Mouse (Mus musculus) lung, postnatal 0 days (tissue): ENCODE results near the gene Thap11. TPM values are rescaled to one million over a fixed set of nuclear protein-coding genes. Genes with fewer than 3 reads are reported as not detected.

ENCODE experiments used
- ATAC-seq: fragments of 200-750 bp; cut with Nextera tagmentation; 2 replicates; pipeline ENCODE4 v1.8.0; 2017; ENCODE audit warnings: moderate library complexity
- DNase-seq: peaks from one replicate; pipeline ENCODE4 v3.0.0-alpha.2; 2016; ENCODE audit warnings: low spot score
- H3K27ac ChIP-seq: fragments of 300-500 bp; sonication (generic); 2 replicates; pipeline ENCODE4 v1.5.1; 2014; ENCODE audit warnings: antibody characterized with exemption, mild to moderate bottlenecking, low read length, mixed read lengths
- H3K27me3 ChIP-seq: fragments of 300-500 bp; sonication (generic); replicated peaks from 2 replicates; pipeline ENCODE4 v1.6.1; 2014; ENCODE audit warnings: low read length, mixed read lengths; ENCODE audit not compliant: insufficient read depth
- H3K36me3 ChIP-seq: fragments of 300-500 bp; sonication (generic); 2 replicates; pipeline ENCODE4 v1.6.1; 2014; ENCODE audit warnings: low read length, mixed read lengths; ENCODE audit not compliant: insufficient read depth
- H3K4me1 ChIP-seq: fragments of 300-500 bp; sonication (generic); 2 replicates; pipeline ENCODE4 v1.6.1; 2014; ENCODE audit warnings: antibody characterized with exemption, low read depth, low read length, mixed read lengths; ENCODE audit not compliant: insufficient read depth
- H3K4me2 ChIP-seq: fragments of 300-500 bp; sonication (generic); replicated peaks from 2 replicates; pipeline ENCODE4 v1.6.1; 2014; ENCODE audit warnings: low read depth, mild to moderate bottlenecking, low read length, moderate library complexity, mixed read lengths
- H3K4me3 ChIP-seq: fragments of 300-500 bp; sonication (generic); 2 replicates; pipeline ENCODE4 v1.5.1; 2014; ENCODE audit warnings: low read depth, low read length
- H3K9ac ChIP-seq: fragments of 300-500 bp; sonication (generic); replicated peaks from 2 replicates; pipeline ENCODE4 v1.6.1; 2014; ENCODE audit warnings: low read depth, mild to moderate bottlenecking
- H3K9me3 ChIP-seq: fragments of 300-500 bp; sonication (generic); 2 replicates; pipeline ENCODE4 v1.6.1; 2016; ENCODE audit warnings: low read length, mixed read lengths
- CTCF ChIP-seq: IDR thresholded peaks from 2 replicates; pipeline ENCODE4 v1.5.1; 2016; ENCODE audit warnings: antibody characterized with exemption, mild to moderate bottlenecking
- EP300 ChIP-seq: IDR thresholded peaks from 2 replicates; pipeline ENCODE4 v1.6.1; 2016; ENCODE audit warnings: antibody characterized with exemption, mild to moderate bottlenecking, control low read depth
- WGBS: fragments of 180-500 bp; shearing (Covaris S2); extraction: QIAGEN DNeasy Blood & Tissue Kit; methylation state at CpG from one replicate; pipeline ENCODE4 v1.1.7; 2014; 5-methylcytosine and 5-hydroxymethylcytosine counted together
- polyA plus RNA-seq: library from polyadenylated mRNA; unstranded; fragments of >200 nt; fragmentation: Nextera tagmentation; extraction: Ambion mirVana; gene quantifications from 2 replicates; pipeline ENCODE4 v1.2.1, GENCODE M21; 2015

The Thap11 gene
- polyA plus RNA-seq, 1 experiment from 2014 or later = 50.1 TPM

- peak overlapping the region; percentile 83 for H3K4me3 ChIP-seq
- no peaks in the 10 kb centered on the region for H3K9me3 ChIP-seq
- no peak for DNase-seq
- no peak overlapping the region for H3K9ac ChIP-seq
- H3K27ac ChIP-seq = no peak overlapping the region
- WGBS = 27% methylated on average over 8 of the region's 8 CpGs
- H3K27me3 ChIP-seq = no peaks in the 10 kb centered on the region
- no peaks in the 10 kb centered on the region for H3K36me3 ChIP-seq
- H3K4me1 ChIP-seq = peaks cover 21% of the 10 kb centered on the region
- peak overlapping the region; percentile 96 for H3K4me2 ChIP-seq
- ATAC-seq = no peak
- TF ChIP-seq CTCF (no peak), EP300 (no peak)
Observed at GRCm38 (mm10) chr8:105854303-105854702, 629 bp upstream of the Thap11 start.

DNA sequence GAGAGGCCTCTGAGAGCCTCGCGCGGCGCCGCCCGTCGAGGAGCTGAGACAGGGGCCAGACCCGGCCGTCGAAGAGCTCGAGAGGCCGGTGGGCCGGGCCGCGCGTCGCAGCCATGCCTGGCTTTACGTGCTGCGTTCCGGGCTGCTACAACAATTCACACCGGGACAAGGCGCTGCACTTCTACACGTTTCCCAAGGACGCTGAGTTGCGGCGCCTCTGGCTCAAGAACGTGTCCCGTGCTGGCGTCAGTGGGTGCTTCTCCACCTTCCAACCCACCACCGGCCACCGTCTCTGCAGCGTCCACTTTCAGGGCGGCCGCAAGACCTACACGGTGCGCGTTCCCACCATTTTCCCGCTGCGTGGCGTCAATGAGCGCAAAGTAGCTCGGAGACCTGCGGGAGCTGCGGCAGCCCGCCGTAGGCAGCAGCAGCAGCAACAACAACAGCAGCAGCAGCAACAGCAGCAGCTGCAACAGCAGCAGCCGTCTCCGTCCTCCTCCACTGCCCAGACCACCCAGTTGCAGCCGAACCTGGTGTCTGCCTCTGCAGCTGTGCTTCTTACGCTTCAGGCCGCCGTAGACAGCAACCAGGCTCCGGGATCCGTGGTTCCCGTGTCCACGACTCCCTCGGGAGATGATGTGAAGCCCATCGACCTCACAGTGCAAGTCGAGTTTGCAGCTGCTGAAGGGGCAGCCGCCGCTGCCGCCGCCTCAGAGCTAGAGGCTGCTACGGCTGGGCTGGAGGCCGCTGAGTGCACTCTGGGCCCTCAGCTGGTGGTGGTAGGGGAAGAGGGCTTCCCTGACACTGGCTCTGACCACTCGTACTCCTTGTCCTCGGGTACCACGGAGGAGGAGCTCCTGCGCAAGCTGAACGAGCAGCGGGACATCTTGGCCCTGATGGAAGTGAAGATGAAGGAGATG is 576 bp downstream of the Thap11 start:
- DNase-seq (peak; percentile 51), ATAC-seq (peak; percentile 48)
- WGBS = 2% methylated on average over 70 of the region's 71 CpGs

DNA sequence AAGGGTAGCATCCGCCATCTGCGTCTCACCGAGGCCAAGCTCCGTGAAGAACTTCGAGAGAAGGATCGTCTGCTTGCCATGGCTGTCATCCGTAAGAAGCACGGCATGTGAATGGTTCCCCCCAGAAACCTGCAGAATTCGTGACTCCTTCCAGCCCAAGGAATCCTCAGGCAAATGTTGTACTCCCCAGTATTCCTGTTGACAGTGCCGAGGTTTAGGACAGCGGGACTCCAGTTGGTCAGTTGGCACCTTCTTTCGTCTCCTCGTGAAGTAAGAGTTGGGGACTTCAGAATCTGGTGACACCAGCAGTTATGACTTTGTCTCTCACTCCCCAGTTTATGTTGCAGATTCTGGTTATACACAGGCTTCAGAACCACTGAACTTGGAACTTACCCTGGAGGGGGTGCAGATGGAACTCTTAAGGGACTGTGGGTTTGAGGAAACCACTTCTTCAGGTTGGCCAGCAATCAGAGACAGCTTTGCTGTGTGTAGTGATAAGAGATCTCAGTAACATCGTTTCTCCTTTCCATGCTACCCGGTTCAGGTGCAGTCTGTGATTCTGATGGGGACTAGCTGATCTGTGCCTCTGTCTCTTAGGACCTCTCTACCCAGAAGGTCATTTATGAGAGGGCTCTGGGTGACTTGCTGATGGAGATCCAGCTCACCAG is 1.4 kb downstream of the Thap11 start:
- TF ChIP-seq CTCF (no peak), EP300 (no peak)
- Histone ChIP-seq H3K9me3 (no peaks in the 10 kb centered on the region), H3K36me3 (no peaks in the 10 kb centered on the region), H3K27me3 (no peaks in the 10 kb centered on the region), H3K27ac (peak overlapping the region; percentile 85), H3K9ac (peak overlapping the region; percentile 70), H3K4me3 (peak overlapping the region; percentile 83), H3K4me1 (peaks cover 25% of the 10 kb centered on the region), H3K4me2 (peak overlapping the region; percentile 96)
- DNase-seq = no peak
- ATAC-seq = no peak
- 6% methylated on average over 15 of the region's 15 CpGs for WGBS

More for the DNA sequence above, 576 bp downstream of the Thap11 start:
- TF ChIP-seq CTCF = 0 out of 2 replicates have a peak, but pooled peaks have one; percentile 22
- TF ChIP-seq EP300 = no peak
- Histone ChIP-seq H3K27me3 (no peaks in the 10 kb centered on the region), H3K9ac (peak overlapping the region; percentile 70), H3K4me1 (peaks cover 25% of the 10 kb centered on the region), H3K4me3 (peak overlapping the region; percentile 83), H3K36me3 (no peaks in the 10 kb centered on the region), H3K27ac (peak overlapping the region; percentile 85), H3K9me3 (no peaks in the 10 kb centered on the region), H3K4me2 (peak overlapping the region; percentile 96)

DNA sequence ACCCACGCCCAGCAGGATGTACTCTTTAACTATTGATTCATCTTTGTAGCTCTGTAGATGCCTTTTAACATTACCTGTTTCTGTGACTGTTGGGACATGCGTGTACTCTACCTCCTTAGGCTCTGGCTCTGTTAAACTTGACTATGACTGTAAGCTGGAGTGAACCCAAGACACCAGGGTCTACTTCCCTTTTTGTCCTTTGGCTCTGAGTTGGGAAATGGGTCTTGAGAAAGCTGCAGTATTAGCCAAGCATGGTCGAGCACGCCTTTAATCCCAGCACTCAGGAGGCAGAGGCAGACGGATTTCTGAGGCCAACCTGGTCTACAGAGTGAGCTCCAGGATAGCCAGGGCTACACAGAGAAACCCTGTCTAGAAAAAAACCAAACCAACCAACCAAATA is 3.6 kb downstream of the Thap11 start:
- peak; percentile 47 for DNase-seq
- Histone ChIP-seq H3K27me3 (no peaks in the 10 kb centered on the region), H3K27ac (no peak overlapping the region), H3K4me3 (no peak overlapping the region), H3K9ac (no peak overlapping the region), H3K9me3 (no peaks in the 10 kb centered on the region), H3K4me1 (peaks cover 30% of the 10 kb centered on the region), H3K36me3 (no peaks in the 10 kb centered on the region), H3K4me2 (no peak overlapping the region)
- TF ChIP-seq EP300 (no peak), CTCF (no peak)
- no peak for ATAC-seq
- 86% methylated on average over 5 of the region's 5 CpGs for WGBS

DNA sequence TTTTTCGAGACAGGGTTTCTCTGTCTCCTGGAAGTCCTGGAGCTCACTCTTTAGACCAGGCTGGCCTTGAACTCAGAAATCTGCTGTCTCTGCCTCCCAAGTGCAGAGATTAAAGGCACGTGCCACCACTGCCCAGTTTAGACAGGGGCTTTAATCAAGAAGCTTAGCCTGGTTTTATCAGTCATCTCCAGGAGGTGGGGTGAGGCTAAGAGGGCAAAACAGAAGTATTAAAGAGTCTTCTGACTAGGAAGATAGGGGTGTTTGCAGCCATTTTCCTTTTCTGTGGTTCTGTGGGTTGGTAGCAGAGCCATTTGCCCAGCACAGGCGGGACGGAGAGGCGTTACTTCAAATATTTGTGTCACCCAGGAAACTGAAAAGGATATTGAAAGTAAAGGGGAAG is 4.4 kb downstream of the Thap11 start:
- H3K27me3 ChIP-seq = no peaks in the 10 kb centered on the region
- DNase-seq (no peak), ATAC-seq (no peak)
- H3K4me3 ChIP-seq = no peak overlapping the region
- 45% methylated on average over 5 of the region's 5 CpGs for WGBS
- no peak overlapping the region for H3K9ac ChIP-seq
- TF ChIP-seq CTCF (no peak), EP300 (no peak)
- no peaks in the 10 kb centered on the region for H3K36me3 ChIP-seq
- H3K27ac ChIP-seq = peak overlapping the region; percentile 83
- no peak overlapping the region; the same call in 1 of the 2 replicates for H3K4me2 ChIP-seq
- no peaks in the 10 kb centered on the region for H3K9me3 ChIP-seq
- peaks cover 30% of the 10 kb centered on the region for H3K4me1 ChIP-seq

GRCm38 (mm10) chr8:105860143-105860981 is 5.4 kb downstream of the Thap11 start, which contains the start of gene Nutf2:
TSS of gene Nutf2 (plus strand) at chr8:105860580.
- Histone ChIP-seq H3K27ac (peak within 1 kb of the TSS; percentile 83), H3K4me2 (peak within 1 kb of the TSS; percentile 86), H3K27me3 (no peaks in the 10 kb centered on the region), H3K36me3 (no peaks in the 10 kb centered on the region), H3K4me3 (peak within 1 kb of the TSS; percentile 66), H3K9me3 (no peaks in the 10 kb centered on the region), H3K4me1 (peaks cover 30% of the 10 kb centered on the region), H3K9ac (peak within 1 kb of the TSS; percentile 75)
- WGBS = 2% methylated on average over 49 of the region's 59 CpGs
- DNase-seq (peak; percentile 100), ATAC-seq (peak; percentile 97)
- TF ChIP-seq CTCF (no peak), EP300 (no peak; the same call in 1 of the 2 replicates)
